Mouse (Mus musculus) lung, postnatal 0 days (tissue): ENCODE measurements at regions not wholly inside any gene's neighbourhood (a gene's known extent, or its start where the extent isn't known, plus 50 kb on each side); places are given as distances from the start of the nearest gene placed in this dataset.

Experiments
- CTCF ChIP-seq: IDR thresholded peaks from 2 replicates; pipeline ENCODE4 v1.5.1; 2016; ENCODE audit warnings: antibody characterized with exemption, mild to moderate bottlenecking
- EP300 ChIP-seq: IDR thresholded peaks from 2 replicates; pipeline ENCODE4 v1.6.1; 2016; ENCODE audit warnings: antibody characterized with exemption, mild to moderate bottlenecking, control low read depth

GRCm38 (mm10) chr10:70843848-70844247 is 188.1 kb upstream of the Phyhipl start:
- TF ChIP-seq CTCF (no peak), EP300 (no peak)
